Mouse (Mus musculus) liver, postnatal 0 days (tissue): ENCODE data around the gene Olfr228.

Experiments
- CTCF ChIP-seq: sonication (generic); IDR thresholded peaks from 2 replicates; pipeline ENCODE4 v1.5.1; 2016; ENCODE audit warnings: antibody characterized with exemption, low read depth
- EP300 ChIP-seq: IDR thresholded peaks from 2 replicates; pipeline ENCODE4 v1.6.1; 2016; ENCODE audit warnings: antibody characterized with exemption, low read depth, mild to moderate bottlenecking

- TF ChIP-seq CTCF (peak; percentile 80), EP300 (no peak)
Measured at GRCm38 (mm10) chr2:86464442-86465109, 22.6 kb downstream of the Olfr228 start.
